Mouse (Mus musculus) heart, embryonic 13.5 days (tissue): ENCODE data around the gene Tmem45a2. TPM values are rescaled to one million over a fixed set of nuclear protein-coding genes. Genes with fewer than 3 reads are reported as not detected.

Experiments used
- ATAC-seq: fragments of 200-750 bp; cut with Nextera tagmentation; 2 replicates; pipeline ENCODE4 v1.8.0; 2017; ENCODE audit warnings: moderate TSS enrichment; ENCODE audit not compliant: insufficient number of reproducible peaks, low FRiP score, low TSS enrichment; ENCODE audit errors: extremely low read depth
- H3K27ac ChIP-seq: fragments of 300-500 bp; sonication (generic); replicated peaks from 2 replicates; pipeline ENCODE4 v1.5.1; 2015; ENCODE audit warnings: moderate library complexity, mild to moderate bottlenecking, inconsistent platforms
- H3K27me3 ChIP-seq: fragments of 300-500 bp; sonication (generic); replicated peaks from 2 replicates; pipeline ENCODE4 v1.6.1; 2015; ENCODE audit warnings: mild to moderate bottlenecking, inconsistent platforms
- H3K36me3 ChIP-seq: fragments of 300-500 bp; sonication (generic); 2 replicates; pipeline ENCODE4 v1.6.1; 2015; ENCODE audit warnings: mild to moderate bottlenecking, inconsistent platforms
- H3K4me1 ChIP-seq: fragments of 300-500 bp; sonication (generic); 2 replicates; pipeline ENCODE4 v1.6.1; 2015; ENCODE audit warnings: inconsistent platforms
- H3K4me2 ChIP-seq: fragments of 300-500 bp; sonication (generic); 2 replicates; pipeline ENCODE4 v1.6.1; 2015; ENCODE audit warnings: inconsistent platforms, mild to moderate bottlenecking, moderate library complexity
- H3K4me3 ChIP-seq: fragments of 300-500 bp; sonication (generic); 2 replicates; pipeline ENCODE4 v1.5.1; 2015; ENCODE audit warnings: moderate library complexity, mild to moderate bottlenecking, inconsistent platforms
- H3K9ac ChIP-seq: fragments of 300-500 bp; sonication (generic); 2 replicates; pipeline ENCODE4 v1.6.1; 2015; ENCODE audit warnings: inconsistent platforms, mild to moderate bottlenecking, moderate library complexity
- H3K9me3 ChIP-seq: fragments of 300-500 bp; sonication (generic); 2 replicates; pipeline ENCODE4 v1.6.1; 2016; ENCODE audit warnings: inconsistent platforms
- WGBS: fragments of 180-500 bp; shearing (Covaris S2); methylation state at CpG from one replicate; pipeline ENCODE4 v1.1.7; 2015; ENCODE audit warnings: mixed read lengths; 5-methylcytosine and 5-hydroxymethylcytosine counted together
- polyA plus RNA-seq: library from polyadenylated mRNA; unstranded; fragments of >200 nt; fragmentation: Nextera tagmentation; extraction: Ambion mirVana; gene quantifications from 2 replicates; pipeline ENCODE4 v1.2.1, GENCODE M21; 2015

The Tmem45a2 gene
- polyA plus RNA-seq = 0.07 TPM in 1 of 2 replicates, not detected in the other

- Histone ChIP-seq H3K4me2 (no peak within 1 kb of the TSS), H3K27me3 (no peaks in the 10 kb centered on the region), H3K36me3 (no peaks in the 10 kb centered on the region), H3K9ac (no peak within 1 kb of the TSS), H3K4me1 (no peaks in the 10 kb centered on the region), H3K9me3 (no peaks in the 10 kb centered on the region), H3K27ac (no peak within 1 kb of the TSS), H3K4me3 (no peak within 1 kb of the TSS)
- WGBS = 84% methylated on average over 5 of the region's 5 CpGs
- ATAC-seq = no peak
Measured at GRCm38 (mm10) chr16:57071132-57071639, at the start of gene Tmem45a2. Gene Tmem45a2 (minus strand): TSS chr16:57071372.

- ATAC-seq = no peak
- no peak overlapping the region for H3K4me2 ChIP-seq
- no peak overlapping the region for H3K9ac ChIP-seq
- no peak overlapping the region for H3K27ac ChIP-seq
- 62% methylated on average over 2 of the region's 2 CpGs for WGBS
- no peaks in the 10 kb centered on the region for H3K36me3 ChIP-seq
- H3K27me3 ChIP-seq = peaks cover 8% of the 10 kb centered on the region; the same call in 1 of the 2 replicates
- H3K4me3 ChIP-seq = no peak overlapping the region
- H3K9me3 ChIP-seq = no peaks in the 10 kb centered on the region
- H3K4me1 ChIP-seq = peaks cover 2% of the 10 kb centered on the region
Measured at GRCm38 (mm10) chr16:57117562-57117961, 46.4 kb upstream of the Tmem45a2 start.

- Histone ChIP-seq H3K4me2 (no peak overlapping the region), H3K27me3 (peaks cover 8% of the 10 kb centered on the region; the same call in 1 of the 2 replicates), H3K36me3 (no peaks in the 10 kb centered on the region), H3K9ac (no peak overlapping the region), H3K4me1 (no peaks in the 10 kb centered on the region), H3K27ac (no peak overlapping the region), H3K9me3 (no peaks in the 10 kb centered on the region), H3K4me3 (no peak overlapping the region)
- no peak for ATAC-seq
Measured at GRCm38 (mm10) chr16:57116066-57116465, 44.9 kb upstream of the Tmem45a2 start.

DNA sequence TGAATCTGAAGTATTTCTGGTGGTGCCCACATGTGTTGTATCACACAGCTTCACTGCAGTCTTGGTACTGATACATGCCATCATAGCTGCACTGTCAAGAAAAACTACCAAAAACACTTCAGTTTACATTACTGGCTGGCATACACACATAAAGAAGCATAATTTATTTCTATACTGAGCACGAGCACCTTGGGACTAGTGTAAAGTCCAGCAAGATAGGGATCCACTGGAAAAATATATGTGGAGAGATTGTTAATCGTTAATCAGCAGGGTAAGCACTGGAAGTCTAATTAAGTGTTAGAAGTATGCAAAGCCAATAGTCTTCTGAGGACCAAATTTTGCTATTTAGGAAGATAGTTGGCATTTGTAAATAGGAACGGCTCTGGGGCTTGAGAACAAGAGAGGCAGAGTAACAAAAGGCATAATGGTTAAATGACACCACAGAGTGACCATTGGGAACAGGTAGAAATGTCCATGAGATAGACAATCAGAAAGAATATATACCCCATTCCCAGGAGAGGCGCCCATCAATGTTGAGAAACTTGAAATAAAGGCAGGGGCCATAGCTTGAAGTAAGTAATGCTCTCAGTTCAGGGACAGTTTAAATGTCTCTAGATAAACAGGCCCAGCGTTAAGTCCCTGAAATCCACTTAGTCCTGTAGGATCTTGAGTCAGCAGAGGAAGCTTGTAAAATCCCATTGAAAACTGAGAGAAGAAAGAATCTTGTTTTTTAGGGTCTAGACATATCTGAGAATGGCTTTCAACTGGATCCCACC, 35.2 kb upstream of the Tmem45a2 start:
- Histone ChIP-seq H3K4me1 (no peaks in the 10 kb centered on the region), H3K36me3 (no peaks in the 10 kb centered on the region), H3K4me2 (no peak overlapping the region), H3K27ac (no peak overlapping the region), H3K27me3 (no peaks in the 10 kb centered on the region), H3K9me3 (no peaks in the 10 kb centered on the region), H3K9ac (no peak overlapping the region), H3K4me3 (no peak overlapping the region)
- no peak for ATAC-seq
- 62% methylated on average over 5 of the region's 5 CpGs for WGBS

DNA sequence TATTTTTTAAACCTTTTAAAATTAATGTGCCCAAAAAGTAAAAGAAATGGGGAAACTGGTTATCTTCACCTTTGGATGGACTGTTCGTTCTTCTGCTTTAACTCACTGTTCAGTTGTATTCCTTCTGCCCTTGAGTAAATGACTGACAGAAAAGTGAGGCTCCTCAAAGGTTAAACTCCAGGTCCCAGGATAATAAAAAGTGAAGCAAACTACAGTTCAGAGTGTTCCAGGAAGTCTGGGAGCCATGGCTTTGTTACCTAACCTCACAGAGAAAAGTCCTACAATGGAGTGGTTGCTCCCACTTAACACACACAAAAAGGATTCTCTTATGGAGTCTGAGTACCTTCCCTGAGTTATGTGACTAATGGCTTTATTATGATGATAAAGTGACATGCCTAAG, 30.0 kb upstream of the Tmem45a2 start:
- no peak for ATAC-seq
- H3K27me3 ChIP-seq = no peaks in the 10 kb centered on the region
- H3K4me1 ChIP-seq = no peaks in the 10 kb centered on the region
- 79% methylated on average over 1 of the region's 1 CpGs for WGBS
- H3K27ac ChIP-seq = no peak overlapping the region
- no peaks in the 10 kb centered on the region for H3K36me3 ChIP-seq
- H3K9me3 ChIP-seq = no peaks in the 10 kb centered on the region
- no peak overlapping the region for H3K4me3 ChIP-seq
- H3K9ac ChIP-seq = no peak overlapping the region
- no peak overlapping the region for H3K4me2 ChIP-seq

GRCm38 (mm10) chr16:57099572-57100237, 28.5 kb upstream of the Tmem45a2 start:
- Histone ChIP-seq H3K27ac (no peak overlapping the region), H3K9ac (no peak overlapping the region), H3K27me3 (no peaks in the 10 kb centered on the region), H3K4me1 (no peaks in the 10 kb centered on the region), H3K4me2 (no peak overlapping the region), H3K36me3 (no peaks in the 10 kb centered on the region), H3K4me3 (no peak overlapping the region), H3K9me3 (no peaks in the 10 kb centered on the region)
- no peak for ATAC-seq
- WGBS = 68% methylated on average over 5 of the region's 5 CpGs

- Histone ChIP-seq H3K4me2 (no peak overlapping the region), H3K4me1 (no peaks in the 10 kb centered on the region), H3K4me3 (no peak overlapping the region), H3K9ac (no peak overlapping the region), H3K27ac (no peak overlapping the region), H3K27me3 (no peaks in the 10 kb centered on the region), H3K36me3 (no peaks in the 10 kb centered on the region), H3K9me3 (no peaks in the 10 kb centered on the region)
- no peak for ATAC-seq
- WGBS = 56% methylated on average over 7 of the region's 7 CpGs
Measured at GRCm38 (mm10) chr16:57098468-57099144, 27.4 kb upstream of the Tmem45a2 start.

- H3K4me1 ChIP-seq = no peaks in the 10 kb centered on the region
- H3K9me3 ChIP-seq = no peaks in the 10 kb centered on the region
- no peak overlapping the region for H3K4me3 ChIP-seq
- no peaks in the 10 kb centered on the region for H3K36me3 ChIP-seq
- no peaks in the 10 kb centered on the region for H3K27me3 ChIP-seq
- no peak overlapping the region for H3K9ac ChIP-seq
- H3K4me2 ChIP-seq = no peak overlapping the region
- H3K27ac ChIP-seq = no peak overlapping the region
- no peak for ATAC-seq
- 54% methylated on average over 6 of the region's 6 CpGs for WGBS
Measured at GRCm38 (mm10) chr16:57092911-57093605, 21.9 kb upstream of the Tmem45a2 start.

DNA sequence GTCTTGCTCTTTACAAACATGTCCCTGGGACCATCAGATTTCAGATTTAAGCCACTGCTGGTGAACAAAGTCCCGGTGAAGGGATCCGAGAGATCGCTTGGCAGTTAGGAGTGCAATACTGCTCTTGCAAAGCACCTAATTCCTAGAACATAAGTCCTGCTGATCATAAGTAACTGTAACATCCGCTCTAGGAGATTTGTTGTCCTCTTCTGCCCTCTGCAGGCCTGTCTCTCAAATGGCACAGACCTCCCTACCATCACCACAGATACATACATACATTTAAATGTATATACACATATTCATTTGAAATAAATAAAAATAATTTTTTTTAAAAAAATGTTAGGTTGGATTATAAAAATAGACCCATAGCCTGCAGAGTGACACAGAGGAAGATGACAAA, 21.3 kb upstream of the Tmem45a2 start:
- Histone ChIP-seq H3K4me1 (no peaks in the 10 kb centered on the region), H3K4me3 (no peak overlapping the region), H3K27ac (no peak overlapping the region), H3K9me3 (no peaks in the 10 kb centered on the region), H3K36me3 (no peaks in the 10 kb centered on the region), H3K27me3 (no peaks in the 10 kb centered on the region), H3K4me2 (no peak overlapping the region), H3K9ac (no peak overlapping the region)
- 40% methylated on average over 4 of the region's 4 CpGs for WGBS
- no peak for ATAC-seq

DNA sequence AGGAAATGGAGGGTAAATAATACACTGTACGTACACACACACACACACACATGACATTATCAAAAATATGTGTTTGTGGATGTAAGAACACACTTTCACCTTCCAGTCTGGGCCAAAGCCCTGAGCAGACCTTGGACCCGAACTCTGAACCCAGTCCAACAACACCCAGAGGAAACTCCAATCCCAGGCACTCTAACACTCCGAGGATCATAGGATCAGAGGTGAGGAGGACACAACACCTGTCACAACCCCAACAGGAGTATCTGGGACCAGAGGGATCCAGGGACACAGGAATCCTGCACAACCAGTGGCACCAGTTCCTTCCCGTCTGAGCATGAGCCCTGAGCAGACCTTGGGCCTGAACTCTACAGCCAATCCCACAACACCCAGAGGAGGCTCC, 8.4 kb upstream of the Tmem45a2 start:
- WGBS = 73% methylated on average over 4 of the region's 4 CpGs
- Histone ChIP-seq H3K27me3 (no peaks in the 10 kb centered on the region), H3K4me1 (no peaks in the 10 kb centered on the region), H3K27ac (no peak overlapping the region), H3K4me3 (no peak overlapping the region), H3K9me3 (no peaks in the 10 kb centered on the region), H3K36me3 (no peaks in the 10 kb centered on the region), H3K9ac (no peak overlapping the region), H3K4me2 (no peak overlapping the region)
- ATAC-seq = no peak

- no peak for ATAC-seq
- Histone ChIP-seq H3K27me3 (no peaks in the 10 kb centered on the region), H3K9me3 (no peaks in the 10 kb centered on the region), H3K4me1 (no peaks in the 10 kb centered on the region), H3K27ac (no peak overlapping the region), H3K4me2 (no peak overlapping the region), H3K36me3 (no peaks in the 10 kb centered on the region), H3K4me3 (no peak overlapping the region), H3K9ac (no peak overlapping the region)
- WGBS = 52% methylated on average over 7 of the region's 7 CpGs
Measured at GRCm38 (mm10) chr16:57075986-57076385, 4.8 kb upstream of the Tmem45a2 start.
